Mouse (Mus musculus) stomach, postnatal 0 days (tissue): Measurements from ENCODE around the gene Nek4.
A peak's percentile ranks its signal among the peaks of the same experiment; 100 is the strongest.

Experiments used
- CTCF ChIP-seq: IDR thresholded peaks from 2 replicates; pipeline ENCODE4 v1.5.1; 2016; ENCODE audit warnings: antibody characterized with exemption, low read depth, mild to moderate bottlenecking, moderate library complexity
- EP300 ChIP-seq: optimal IDR thresholded peaks from 2 replicates; pipeline ENCODE3; 2016; ENCODE audit warnings: antibody characterized with exemption

DNA sequence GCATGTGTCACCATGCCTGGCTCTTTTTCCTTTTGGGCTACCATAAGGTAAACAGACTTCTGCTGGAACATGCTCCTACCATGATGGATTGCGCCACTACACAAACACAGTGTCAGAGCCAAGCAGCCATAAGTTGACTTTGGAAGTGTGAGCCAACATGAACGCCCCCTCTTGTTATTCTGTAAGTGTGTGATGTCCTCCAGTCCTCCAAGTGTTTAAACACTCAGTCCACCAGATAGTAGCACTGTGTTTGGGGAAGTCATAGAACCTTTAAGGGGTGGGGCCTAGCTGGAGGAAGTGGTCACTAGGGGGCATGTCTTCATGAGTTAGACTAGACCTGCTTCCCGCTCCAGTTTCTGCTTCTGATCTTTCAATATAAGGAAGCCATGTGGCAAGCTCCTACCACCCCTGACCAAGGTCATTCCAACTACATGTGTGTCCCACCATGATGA, 43.3 kb upstream of the Nek4 start:
- peak; percentile 53 for TF ChIP-seq CTCF
- TF ChIP-seq EP300, result no peak
